Mouse (Mus musculus): ENCODE data around the gene P2rx4. TPM values are rescaled to one million over a fixed set of nuclear protein-coding genes. Genes with fewer than 3 reads are reported as not detected.

P2rx4 gene
- polyA plus RNA-seq, 1 experiment from 2014 or later, result 12.4 TPM

- no peak overlapping the region for H3K4me3 ChIP-seq (ENCODE audit: low read depth, low read length)
- no peak for DNase-seq (ENCODE audit: low spot score)
- H3K4me2 ChIP-seq (replicated peaks; ENCODE audit: low read depth, low read length), result no peak overlapping the region
- no peaks in the 10 kb centered on the region for H3K27me3 ChIP-seq (ENCODE audit: control insufficient read depth, insufficient read depth, low read length)
- no peaks in the 10 kb centered on the region for H3K4me1 ChIP-seq (replicated peaks; ENCODE audit: control insufficient read depth, insufficient read depth, low read length)
- no peaks in the 10 kb centered on the region for H3K36me3 ChIP-seq (ENCODE audit: control insufficient read depth, insufficient read depth, low read length)
- WGBS, result 91% methylated on average over 8 of the region's 8 CpGs
- no peak overlapping the region for H3K27ac ChIP-seq (ENCODE audit: low read depth, low read length)
- ATAC-seq (ENCODE audit: low FRiP score), result no peak
- H3K9me3 ChIP-seq (ENCODE audit: control insufficient read depth, low read length), result no peaks in the 10 kb centered on the region
- no peak overlapping the region for H3K9ac ChIP-seq (ENCODE audit: low read depth, low read length)
Measured at GRCm38 (mm10) chr5:122679881-122680280, 27.5 kb upstream of the P2rx4 start.

GRCm38 (mm10) chr5:122681276-122681675 is 26.1 kb upstream of the P2rx4 start:
- DNase-seq (ENCODE audit: low spot score) (no peak), ATAC-seq (ENCODE audit: low FRiP score) (no peak)
- Histone ChIP-seq H3K4me2 (replicated peaks; ENCODE audit: low read depth, low read length) (no peak overlapping the region), H3K27ac (ENCODE audit: low read depth, low read length) (no peak overlapping the region), H3K36me3 (ENCODE audit: control insufficient read depth, insufficient read depth, low read length) (no peaks in the 10 kb centered on the region), H3K27me3 (ENCODE audit: control insufficient read depth, insufficient read depth, low read length) (no peaks in the 10 kb centered on the region), H3K9me3 (ENCODE audit: control insufficient read depth, low read length) (no peaks in the 10 kb centered on the region), H3K4me3 (ENCODE audit: low read depth, low read length) (no peak overlapping the region), H3K9ac (ENCODE audit: low read depth, low read length) (no peak overlapping the region), H3K4me1 (replicated peaks; ENCODE audit: control insufficient read depth, insufficient read depth, low read length) (no peaks in the 10 kb centered on the region)
- WGBS, result 85% methylated on average over 12 of the region's 12 CpGs

GRCm38 (mm10) chr5:122683926-122684325 is 23.4 kb upstream of the P2rx4 start:
- Histone ChIP-seq H3K27ac (ENCODE audit: low read depth, low read length) (no peak overlapping the region), H3K9me3 (ENCODE audit: control insufficient read depth, low read length) (no peaks in the 10 kb centered on the region), H3K27me3 (ENCODE audit: control insufficient read depth, insufficient read depth, low read length) (no peaks in the 10 kb centered on the region), H3K4me3 (ENCODE audit: low read depth, low read length) (no peak overlapping the region), H3K36me3 (ENCODE audit: control insufficient read depth, insufficient read depth, low read length) (no peaks in the 10 kb centered on the region), H3K4me1 (replicated peaks; ENCODE audit: control insufficient read depth, insufficient read depth, low read length) (no peaks in the 10 kb centered on the region), H3K4me2 (replicated peaks; ENCODE audit: low read depth, low read length) (no peak overlapping the region), H3K9ac (ENCODE audit: low read depth, low read length) (no peak overlapping the region)
- DNase-seq (ENCODE audit: low spot score), result no peak
- no peak for ATAC-seq (ENCODE audit: low FRiP score)
- WGBS, result 86% methylated on average over 10 of the region's 10 CpGs

GRCm38 (mm10) chr5:122687391-122687790 is 20.0 kb upstream of the P2rx4 start:
- no peak for ATAC-seq (ENCODE audit: low FRiP score)
- no peaks in the 10 kb centered on the region for H3K36me3 ChIP-seq (ENCODE audit: control insufficient read depth, insufficient read depth, low read length)
- WGBS, result 87% methylated on average over 4 of the region's 4 CpGs

GRCm38 (mm10) chr5:122689153-122689552 is 18.2 kb upstream of the P2rx4 start:
- DNase-seq (ENCODE audit: low spot score) (no peak), ATAC-seq (ENCODE audit: low FRiP score) (no peak)
- Histone ChIP-seq H3K36me3 (ENCODE audit: control insufficient read depth, insufficient read depth, low read length) (no peaks in the 10 kb centered on the region), H3K4me1 (replicated peaks; ENCODE audit: control insufficient read depth, insufficient read depth, low read length) (peaks cover 3% of the 10 kb centered on the region; the same call in 1 of the 2 replicates), H3K9me3 (ENCODE audit: control insufficient read depth, low read length) (no peaks in the 10 kb centered on the region), H3K4me2 (replicated peaks; ENCODE audit: low read depth, low read length) (no peak overlapping the region), H3K4me3 (ENCODE audit: low read depth, low read length) (no peak overlapping the region), H3K9ac (ENCODE audit: low read depth, low read length) (no peak overlapping the region), H3K27ac (ENCODE audit: low read depth, low read length) (no peak overlapping the region), H3K27me3 (ENCODE audit: control insufficient read depth, insufficient read depth, low read length) (no peaks in the 10 kb centered on the region)
- 88% methylated on average over 7 of the region's 7 CpGs for WGBS

More at GRCm38 (mm10) chr5:122687391-122687790, 20.0 kb upstream of the P2rx4 start:
- H3K4me1 ChIP-seq (replicated peaks; ENCODE audit: control insufficient read depth, insufficient read depth, low read length), result no peaks in the 10 kb centered on the region; the same call in 1 of the 2 replicates
- no peak overlapping the region for H3K27ac ChIP-seq (ENCODE audit: low read depth, low read length)
- DNase-seq (ENCODE audit: low spot score), result no peak
- H3K4me3 ChIP-seq (ENCODE audit: low read depth, low read length), result no peak overlapping the region
- no peak overlapping the region for H3K9ac ChIP-seq (ENCODE audit: low read depth, low read length)
- H3K4me2 ChIP-seq (replicated peaks; ENCODE audit: low read depth, low read length), result no peak overlapping the region
- no peaks in the 10 kb centered on the region for H3K27me3 ChIP-seq (ENCODE audit: control insufficient read depth, insufficient read depth, low read length)
- H3K9me3 ChIP-seq (ENCODE audit: control insufficient read depth, low read length), result no peaks in the 10 kb centered on the region

- H3K9me3 ChIP-seq (ENCODE audit: control insufficient read depth, low read length), result no peaks in the 10 kb centered on the region
- WGBS, result 59% methylated on average over 6 of the region's 6 CpGs
- DNase-seq (ENCODE audit: low spot score) (no peak), ATAC-seq (ENCODE audit: low FRiP score) (no peak)
- no peak overlapping the region for H3K27ac ChIP-seq (ENCODE audit: low read depth, low read length)
- no peaks in the 10 kb centered on the region for H3K36me3 ChIP-seq (ENCODE audit: control insufficient read depth, insufficient read depth, low read length)
- H3K27me3 ChIP-seq (ENCODE audit: control insufficient read depth, insufficient read depth, low read length), result no peaks in the 10 kb centered on the region
- peaks cover 3% of the 10 kb centered on the region; the same call in 1 of the 2 replicates for H3K4me1 ChIP-seq (replicated peaks; ENCODE audit: control insufficient read depth, insufficient read depth, low read length)
- no peak overlapping the region for H3K9ac ChIP-seq (ENCODE audit: low read depth, low read length)
- H3K4me2 ChIP-seq (replicated peaks; ENCODE audit: low read depth, low read length), result no peak overlapping the region
- no peak overlapping the region for H3K4me3 ChIP-seq (ENCODE audit: low read depth, low read length)
Measured at GRCm38 (mm10) chr5:122690486-122690885, 16.9 kb upstream of the P2rx4 start.

- Histone ChIP-seq H3K9me3 (ENCODE audit: control insufficient read depth, low read length) (no peaks in the 10 kb centered on the region), H3K9ac (ENCODE audit: low read depth, low read length) (no peak overlapping the region), H3K36me3 (ENCODE audit: control insufficient read depth, insufficient read depth, low read length) (no peaks in the 10 kb centered on the region), H3K4me1 (replicated peaks; ENCODE audit: control insufficient read depth, insufficient read depth, low read length) (peaks cover 3% of the 10 kb centered on the region; the same call in 1 of the 2 replicates), H3K27me3 (ENCODE audit: control insufficient read depth, insufficient read depth, low read length) (no peaks in the 10 kb centered on the region), H3K4me2 (replicated peaks; ENCODE audit: low read depth, low read length) (no peak overlapping the region), H3K27ac (ENCODE audit: low read depth, low read length) (peak overlapping the region; percentile 83), H3K4me3 (ENCODE audit: low read depth, low read length) (no peak overlapping the region)
- 25% methylated on average over 13 of the region's 13 CpGs for WGBS
- peak; percentile 89 for ATAC-seq (ENCODE audit: low FRiP score)
- DNase-seq (ENCODE audit: low spot score), result peak; percentile 80
Measured at GRCm38 (mm10) chr5:122693431-122694207, 13.7 kb upstream of the P2rx4 start.

GRCm38 (mm10) chr5:122695516-122695915 is 11.8 kb upstream of the P2rx4 start:
- ATAC-seq (ENCODE audit: low FRiP score) (no peak), DNase-seq (ENCODE audit: low spot score) (no peak)
- peaks cover 3% of the 10 kb centered on the region; the same call in 1 of the 2 replicates for H3K4me1 ChIP-seq (replicated peaks; ENCODE audit: control insufficient read depth, insufficient read depth, low read length)
- no peaks in the 10 kb centered on the region for H3K9me3 ChIP-seq (ENCODE audit: control insufficient read depth, low read length)
- H3K36me3 ChIP-seq (ENCODE audit: control insufficient read depth, insufficient read depth, low read length), result no peaks in the 10 kb centered on the region
- no peaks in the 10 kb centered on the region for H3K27me3 ChIP-seq (ENCODE audit: control insufficient read depth, insufficient read depth, low read length)
- no peak overlapping the region for H3K9ac ChIP-seq (ENCODE audit: low read depth, low read length)
- H3K27ac ChIP-seq (ENCODE audit: low read depth, low read length), result no peak overlapping the region
- 90% methylated on average over 8 of the region's 8 CpGs for WGBS
- no peak overlapping the region for H3K4me2 ChIP-seq (replicated peaks; ENCODE audit: low read depth, low read length)
- no peak overlapping the region for H3K4me3 ChIP-seq (ENCODE audit: low read depth, low read length)
